Comparison of ENCODE assay signal across 15 mouse cellular contexts in genomic region chr10:42115224-42115919, GRCm38 (mm10).
DNase-seq lines count a peak whose midpoint lies in the region; TF ChIP-seq lines count a peak whose summit lies in the region.
"Had no signal": no experiment of that assay in that cellular context is flagged by ENCODE, and none has a peak within 500 bp of the region (broad histone marks: within the 10 kb centered on the region; RNA-seq: fewer than 3 reads in every experiment).

No protein-coding gene starts in this region.

- 69% methylated on average over 4 of the region's 4 CpGs for WGBS in kidney, adult 2 months
- 85% methylated on average over 4 of the region's 4 CpGs for WGBS in midbrain, embryonic 10.5 days

- no peak overlapping the region for H3K27ac ChIP-seq in kidney, adult 2 months (ENCODE audit: insufficient read depth, low read depth, low read length)
- H3K27ac ChIP-seq in midbrain, embryonic 10.5 days (replicated peaks) = no peak overlapping the region
- H3K27ac ChIP-seq: embryonic facial prominence, embryonic 10.5 days; forebrain, embryonic 13.5 days; hindbrain, embryonic 15.5 days; liver, embryonic 14.5 days had no signal

- H3K27me3 ChIP-seq in kidney, adult 2 months (replicated peaks; ENCODE audit: control insufficient read depth, insufficient read depth, low read length) = no peaks in the 10 kb centered on the region
- peaks cover 70% of the 10 kb centered on the region for H3K27me3 ChIP-seq in midbrain, embryonic 10.5 days (ENCODE audit: low read depth, poor library complexity, severe bottlenecking)
- H3K27me3 ChIP-seq: forebrain, embryonic 13.5 days; heart, embryonic 12.5 days; hindbrain, embryonic 15.5 days; Patski had no signal

- no peak for TF ChIP-seq CTCF in kidney, adult 2 months (conservative IDR thresholded peaks at IDR 0.05; ENCODE audit: insufficient read depth, insufficient read length, low read depth, low read length)

- TF ChIP-seq POLR2A in kidney, adult 2 months (IDR thresholded peaks at IDR 0.05; ENCODE audit: low read depth, low read length) = no peak

- no peaks in the 10 kb centered on the region for H3K4me1 ChIP-seq in kidney, adult 2 months (ENCODE audit: control insufficient read depth, insufficient read depth, low read length)
- H3K4me1 ChIP-seq in midbrain, embryonic 10.5 days = peaks cover 3% of the 10 kb centered on the region
- H3K4me1 ChIP-seq: forebrain, embryonic 13.5 days; hindbrain, embryonic 15.5 days had no signal

- no peaks in the 10 kb centered on the region for H3K36me3 ChIP-seq in kidney, adult 2 months (ENCODE audit: control insufficient read depth, insufficient read depth, low read length)
- no peaks in the 10 kb centered on the region for H3K36me3 ChIP-seq in midbrain, embryonic 10.5 days
- H3K36me3 ChIP-seq: embryonic facial prominence, embryonic 10.5 days; heart, embryonic 12.5 days; hindbrain, embryonic 15.5 days had no signal

- intact Hi-C loops in left cerebral cortex, postnatal 4 days (cut with DNase I) = no loop called here
- intact Hi-C loops in left cerebral cortex, postnatal 36 days (cut with DNase I) = no loop called here

- no peak overlapping the region for H3K4me3 ChIP-seq in kidney, adult 2 months (ENCODE audit: insufficient read depth, low read depth, low read length)
- no peak overlapping the region for H3K4me3 ChIP-seq in midbrain, embryonic 10.5 days
- H3K4me3 ChIP-seq: embryonic facial prominence, embryonic 10.5 days; forebrain, embryonic 13.5 days; heart, embryonic 12.5 days; hindbrain, embryonic 15.5 days had no signal

- peak; percentile 35 for DNase-seq in left cerebral cortex, postnatal 4 days
- no peak for DNase-seq in left cerebral cortex, postnatal 36 days (ENCODE audit: low spot score in 2 of 2)
- DNase-seq in kidney, adult 2 months = peak; percentile 67
- DNase-seq in kidney, postnatal 25 days = peak; percentile 22 to 57
- DNase-seq in right cerebral cortex, postnatal 36 days (ENCODE audit: low spot score in 2 of 2) = no peak
- DNase-seq in left cerebral cortex, adult 8-10 months (ENCODE audit: low spot score in 2 of 2) = no peak
- DNase-seq in midbrain, embryonic 10.5 days (ENCODE audit: low spot score) = no peak
- DNase-seq: gastrocnemius, postnatal 36 days; right cerebral cortex, postnatal 14 days had no signal

- H3K9me3 ChIP-seq in midbrain, embryonic 10.5 days (replicated peaks) = peaks cover 6% of the 10 kb centered on the region
- H3K9me3 ChIP-seq: embryonic facial prominence, embryonic 10.5 days; forebrain, embryonic 13.5 days; hindbrain, embryonic 15.5 days had no signal

Comparison
In these comparisons a context has a peak if more than half of its experiments do, and no peak if none do; other contexts are left out.
1. DNase-seq: peak in left cerebral cortex, postnatal 4 days (single experiment), kidney, adult 2 months (single experiment) and kidney, postnatal 25 days (2 of 2); none in left cerebral cortex, postnatal 36 days (0 of 2), right cerebral cortex, postnatal 36 days (0 of 2), left cerebral cortex, adult 8-10 months (0 of 2) and midbrain, embryonic 10.5 days (single experiment).